17 mouse cellular contexts compared by ENCODE assay signal in genomic region chr13:15079148-15079547, GRCm38 (mm10).
DNase-seq lines count a peak whose midpoint lies in the region; ATAC-seq and TF ChIP-seq lines count a peak whose summit lies in the region.
"Had no signal": no experiment of that assay in that cellular context is flagged by ENCODE, and none has a peak within 500 bp of the region (broad histone marks: within the 10 kb centered on the region; RNA-seq: fewer than 3 reads in every experiment).

No protein-coding gene starts in this region.

- no peaks in the 10 kb centered on the region for H3K27me3 ChIP-seq in forebrain, embryonic 13.5 days
- no peaks in the 10 kb centered on the region for H3K27me3 ChIP-seq in forebrain, embryonic 12.5 days
- no peaks in the 10 kb centered on the region for H3K27me3 ChIP-seq in lung, embryonic 15.5 days
- no peaks in the 10 kb centered on the region for H3K27me3 ChIP-seq in limb, embryonic 15.5 days
- no peaks in the 10 kb centered on the region for H3K27me3 ChIP-seq in lung, postnatal 0 days (replicated peaks; ENCODE audit: insufficient read depth, low read length)
- H3K27me3 ChIP-seq: embryonic facial prominence, embryonic 13.5 days; heart, embryonic 15.5 days; liver, embryonic 15.5 days had no signal

- peak; percentile 70; the same call in 1 of the 2 replicates for ATAC-seq in forebrain, embryonic 13.5 days
- ATAC-seq in forebrain, embryonic 12.5 days (ENCODE audit: low FRiP score): no peak
- no peak for ATAC-seq in lung, embryonic 15.5 days (ENCODE audit: borderline replicate concordance, extremely low read depth, low FRiP score, low TSS enrichment)
- ATAC-seq in limb, embryonic 15.5 days (ENCODE audit: insufficient number of reproducible peaks, low FRiP score, low TSS enrichment, low read depth): no peak
- no peak for ATAC-seq in lung, postnatal 0 days

- no peaks in the 10 kb centered on the region for H3K36me3 ChIP-seq in forebrain, embryonic 13.5 days (ENCODE audit: poor library complexity, severe bottlenecking)
- H3K36me3 ChIP-seq in forebrain, embryonic 12.5 days (replicated peaks): no peaks in the 10 kb centered on the region
- H3K36me3 ChIP-seq in lung, embryonic 15.5 days: no peaks in the 10 kb centered on the region
- no peaks in the 10 kb centered on the region for H3K36me3 ChIP-seq in limb, embryonic 15.5 days
- H3K36me3 ChIP-seq in lung, postnatal 0 days (ENCODE audit: insufficient read depth, low read length): no peaks in the 10 kb centered on the region
- H3K36me3 ChIP-seq: embryonic facial prominence, embryonic 13.5 days; heart, embryonic 15.5 days; liver, embryonic 15.5 days; midbrain, embryonic 10.5 days had no signal

- H3K9me3 ChIP-seq in forebrain, embryonic 13.5 days (replicated peaks): 0 out of 2 replicates have a peak, but pooled peaks cover 3% of the 10 kb centered on the region
- H3K9me3 ChIP-seq in forebrain, embryonic 12.5 days: no peaks in the 10 kb centered on the region
- no peaks in the 10 kb centered on the region for H3K9me3 ChIP-seq in lung, embryonic 15.5 days
- no peaks in the 10 kb centered on the region for H3K9me3 ChIP-seq in limb, embryonic 15.5 days
- no peaks in the 10 kb centered on the region for H3K9me3 ChIP-seq in lung, postnatal 0 days (ENCODE audit: low read length)
- H3K9me3 ChIP-seq: embryonic facial prominence, embryonic 13.5 days; heart, embryonic 15.5 days; liver, embryonic 15.5 days; midbrain, embryonic 10.5 days had no signal

- no peak overlapping the region for H3K4me3 ChIP-seq in forebrain, embryonic 13.5 days
- no peak overlapping the region for H3K4me3 ChIP-seq in forebrain, embryonic 12.5 days (replicated peaks)
- H3K4me3 ChIP-seq in lung, embryonic 15.5 days: no peak overlapping the region
- no peak overlapping the region for H3K4me3 ChIP-seq in limb, embryonic 15.5 days
- no peak overlapping the region for H3K4me3 ChIP-seq in lung, postnatal 0 days (ENCODE audit: low read depth, low read length)
- H3K4me3 ChIP-seq: embryonic facial prominence, embryonic 13.5 days; heart, embryonic 15.5 days; liver, embryonic 15.5 days; midbrain, embryonic 10.5 days had no signal

- H3K4me1 ChIP-seq in forebrain, embryonic 13.5 days: no peaks in the 10 kb centered on the region
- H3K4me1 ChIP-seq in forebrain, embryonic 12.5 days: no peaks in the 10 kb centered on the region
- peaks cover 17% of the 10 kb centered on the region for H3K4me1 ChIP-seq in lung, embryonic 15.5 days
- peaks cover 10% of the 10 kb centered on the region; the same call in 1 of the 2 replicates for H3K4me1 ChIP-seq in limb, embryonic 15.5 days
- H3K4me1 ChIP-seq in lung, postnatal 0 days (ENCODE audit: insufficient read depth, low read depth, low read length): peaks cover 7% of the 10 kb centered on the region; the same call in 1 of the 2 replicates
- H3K4me1 ChIP-seq: heart, embryonic 15.5 days; liver, embryonic 15.5 days; midbrain, embryonic 10.5 days had no signal

- no peak for DNase-seq in lung, postnatal 4 days
- DNase-seq in fibroblast of lung, adult 2 months (ENCODE audit: low read depth): peak; percentile 11
- DNase-seq in lung, postnatal 0 days (ENCODE audit: low spot score): no peak
- DNase-seq in kidney, postnatal 4 days: no peak
- DNase-seq: adrenal gland, adult 2 months; cerebellum, postnatal 25 days; gastrocnemius, postnatal 10 days; kidney, adult 9 months; lung, postnatal 14 days had no signal

- H3K9ac ChIP-seq in forebrain, embryonic 13.5 days: no peak overlapping the region
- no peak overlapping the region for H3K9ac ChIP-seq in forebrain, embryonic 12.5 days
- H3K9ac ChIP-seq in lung, embryonic 15.5 days: no peak overlapping the region
- H3K9ac ChIP-seq in limb, embryonic 15.5 days: no peak overlapping the region
- no peak overlapping the region for H3K9ac ChIP-seq in lung, postnatal 0 days (replicated peaks; ENCODE audit: low read depth)
- H3K9ac ChIP-seq: embryonic facial prominence, embryonic 13.5 days; heart, embryonic 15.5 days; liver, embryonic 15.5 days had no signal

- no peak overlapping the region for H3K4me2 ChIP-seq in forebrain, embryonic 13.5 days
- no peak overlapping the region for H3K4me2 ChIP-seq in forebrain, embryonic 12.5 days
- H3K4me2 ChIP-seq in lung, embryonic 15.5 days: no peak overlapping the region
- no peak overlapping the region for H3K4me2 ChIP-seq in limb, embryonic 15.5 days
- no peak overlapping the region for H3K4me2 ChIP-seq in lung, postnatal 0 days (replicated peaks; ENCODE audit: low read depth, low read length)
- H3K4me2 ChIP-seq: embryonic facial prominence, embryonic 13.5 days; heart, embryonic 15.5 days; liver, embryonic 15.5 days had no signal

- H3K27ac ChIP-seq in forebrain, embryonic 13.5 days: no peak overlapping the region
- no peak overlapping the region for H3K27ac ChIP-seq in forebrain, embryonic 12.5 days
- H3K27ac ChIP-seq in lung, embryonic 15.5 days: peak overlapping the region; percentile 37; the same call in 1 of the 2 replicates
- peak overlapping the region; percentile 28; the same call in 1 of the 2 replicates for H3K27ac ChIP-seq in limb, embryonic 15.5 days
- no peak overlapping the region for H3K27ac ChIP-seq in lung, postnatal 0 days (ENCODE audit: low read length)
- H3K27ac ChIP-seq: embryonic facial prominence, embryonic 13.5 days; heart, embryonic 15.5 days; liver, embryonic 15.5 days; midbrain, embryonic 10.5 days had no signal

- no peak for TF ChIP-seq EP300 in lung, postnatal 0 days (IDR thresholded peaks at IDR 0.05)

- no peak for TF ChIP-seq CTCF in lung, postnatal 0 days (IDR thresholded peaks at IDR 0.05)

Comparison
In these comparisons a context has a peak if more than half of its experiments do, and no peak if none do; other contexts are left out.
1. H3K27ac ChIP-seq: peak in lung, embryonic 15.5 days (single experiment) and limb, embryonic 15.5 days (single experiment); none in forebrain, embryonic 13.5 days (single experiment), forebrain, embryonic 12.5 days (single experiment) and lung, postnatal 0 days (single experiment).